Mouse (Mus musculus) olfactory bulb, adult 2 months (tissue): ENCODE measurements around the gene Gata5. TPM values are rescaled to one million over a fixed set of nuclear protein-coding genes. Genes with fewer than 3 reads are reported as not detected.

Experiments used
- H3K27ac ChIP-seq: fragments of 200-500 bp; 2 replicates; pipeline ENCODE4 v1.5.1; 2012; ENCODE audit warnings: low read depth, low read length; ENCODE audit not compliant: insufficient read depth
- H3K4me1 ChIP-seq: fragments of 200-500 bp; 2 replicates; pipeline ENCODE4 v1.6.1; 2012; ENCODE audit warnings: low read length; ENCODE audit not compliant: control insufficient read depth, insufficient read depth
- H3K4me3 ChIP-seq: fragments of 200-500 bp; 2 replicates; pipeline ENCODE4 v1.5.1; 2012; ENCODE audit warnings: mild to moderate bottlenecking, low read depth, low read length, moderate library complexity; ENCODE audit not compliant: insufficient read depth
- CTCF ChIP-seq: fragments of 200-500 bp; IDR thresholded peaks from 2 replicates; pipeline ENCODE4 v1.5.1; 2012; ENCODE audit warnings: low read depth, mild to moderate bottlenecking, low read length, moderate library complexity; ENCODE audit not compliant: insufficient read depth
- POLR2A ChIP-seq: fragments of 200-500 bp; IDR thresholded peaks from 2 replicates; pipeline ENCODE4 v1.6.1; 2012; ENCODE audit warnings: mild to moderate bottlenecking, low read depth, low read length, moderate library complexity; ENCODE audit not compliant: insufficient read depth
- WGBS: fragments of 180-500 bp; shearing (Covaris S2); methylation state at CpG from one replicate; pipeline ENCODE4 v1.1.7; 2018; 5-methylcytosine and 5-hydroxymethylcytosine counted together
- polyA plus RNA-seq: library from polyadenylated mRNA; stranded (reverse); fragments of >200 nt; gene quantifications from 2 replicates; pipeline ENCODE4 v1.2.4, GENCODE M21; 2012; ENCODE audit warnings: low replicate concordance; ENCODE audit not compliant: missing spikeins, insufficient read depth, insufficient read length

The Gata5 gene
- polyA plus RNA-seq, 1 experiment, result not detected

DNA sequence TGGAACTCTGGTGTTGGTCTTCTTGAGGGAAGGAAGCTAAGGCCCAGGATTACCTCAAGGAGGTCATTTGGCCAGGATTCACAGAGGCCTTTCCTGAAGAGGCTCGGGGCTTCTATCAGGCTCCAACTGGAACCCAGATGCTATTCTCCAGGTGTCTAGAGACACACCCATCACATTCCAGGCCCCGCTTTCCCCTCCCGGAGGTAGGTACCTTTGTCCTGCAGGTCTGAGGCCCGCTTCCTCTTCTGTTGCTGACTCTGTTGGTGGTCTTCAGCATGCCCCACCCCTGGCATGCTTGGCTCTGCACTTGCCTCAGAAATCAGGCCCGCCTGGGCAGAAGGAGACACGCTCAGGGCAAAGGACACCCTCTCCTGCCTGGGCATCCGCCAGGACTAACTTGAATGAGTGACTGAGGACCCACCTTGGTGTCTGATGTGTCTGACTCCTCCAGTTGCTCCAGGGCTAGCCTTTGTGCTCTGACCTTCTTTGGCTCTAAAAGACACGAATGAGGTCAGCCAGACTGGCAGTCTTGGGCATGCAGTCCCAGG is 56.7 kb downstream of the Gata5 start:
- WGBS, result 83% methylated on average over 8 of the region's 8 CpGs
- H3K4me1 ChIP-seq, result peaks cover 7% of the 10 kb centered on the region
- TF ChIP-seq CTCF (no peak), POLR2A (no peak)
- H3K27ac ChIP-seq, result no peak overlapping the region
- H3K4me3 ChIP-seq, result no peak overlapping the region

DNA sequence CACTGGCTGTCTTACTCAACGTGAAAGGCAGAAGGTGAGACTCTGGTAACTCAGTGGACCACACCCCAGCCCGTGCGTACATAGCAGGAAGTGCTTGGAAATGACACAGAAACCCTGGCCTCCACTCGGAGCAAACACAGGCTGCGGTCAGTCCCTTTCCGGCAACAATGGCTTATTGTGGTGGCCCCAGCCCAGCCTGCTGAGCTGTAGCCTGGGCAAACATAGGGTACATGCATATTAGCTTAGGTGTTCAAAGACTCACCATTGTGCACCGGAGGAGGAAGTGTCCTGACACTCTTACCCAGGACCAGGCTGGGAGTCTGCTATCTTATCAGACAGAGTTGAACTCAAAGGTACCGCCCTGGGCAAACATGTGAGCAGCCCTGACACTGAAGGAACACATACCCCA is 57.6 kb downstream of the Gata5 start:
- TF ChIP-seq POLR2A (no peak), CTCF (no peak)
- peaks cover 15% of the 10 kb centered on the region for H3K4me1 ChIP-seq
- no peak overlapping the region for H3K4me3 ChIP-seq
- 76% methylated on average over 8 of the region's 8 CpGs for WGBS
- no peak overlapping the region for H3K27ac ChIP-seq

- Histone ChIP-seq H3K27ac (no peak overlapping the region), H3K4me3 (no peak overlapping the region), H3K4me1 (peaks cover 18% of the 10 kb centered on the region)
- TF ChIP-seq POLR2A, result no peak
- WGBS, result 62% methylated on average over 4 of the region's 4 CpGs
Measured at GRCm38 (mm10) chr2:180276385-180276784, 58.1 kb downstream of the Gata5 start.

GRCm38 (mm10) chr2:180275836-180276235 is 58.7 kb downstream of the Gata5 start:
- Histone ChIP-seq H3K4me1 (peaks cover 20% of the 10 kb centered on the region), H3K4me3 (no peak overlapping the region), H3K27ac (no peak overlapping the region)
- 2% methylated on average over 8 of the region's 8 CpGs for WGBS
- peak; percentile 89 for TF ChIP-seq CTCF
- TF ChIP-seq POLR2A, result no peak

Other genes starting within 250 kb of the Gata5 start
- gene Hrh3, start 230.2 kb downstream of the Gata5 start, polyA plus RNA-seq, result not detected in 2 replicates
- gene Osbpl2, start 215.4 kb downstream of the Gata5 start, polyA plus RNA-seq, result not detected in 2 replicates
- not detected in 2 replicates for gene Adrm1, start 163.2 kb downstream of the Gata5 start, polyA plus RNA-seq
- not detected in 2 replicates for gene Lama5, start 108.8 kb downstream of the Gata5 start, polyA plus RNA-seq
- 1,119 TPM in 1 of 2 replicates, not detected in the other for gene Rps21, start 77.3 kb downstream of the Gata5 start, polyA plus RNA-seq
- gene Cables2, start 61.2 kb downstream of the Gata5 start, polyA plus RNA-seq, result not detected in 2 replicates
- not detected in 2 replicates for gene Rbbp8nl, start 44.8 kb downstream of the Gata5 start, polyA plus RNA-seq
- not detected in 2 replicates for gene Slco4a1, start 121.5 kb upstream of the Gata5 start, polyA plus RNA-seq
- gene Ntsr1, start 165.3 kb upstream of the Gata5 start, polyA plus RNA-seq, result not detected in 2 replicates
- gene Mrgbp, start 246.6 kb upstream of the Gata5 start, polyA plus RNA-seq, result not detected in 2 replicates